8 mouse cellular contexts compared by ENCODE assay signal in the genomic region with DNA sequence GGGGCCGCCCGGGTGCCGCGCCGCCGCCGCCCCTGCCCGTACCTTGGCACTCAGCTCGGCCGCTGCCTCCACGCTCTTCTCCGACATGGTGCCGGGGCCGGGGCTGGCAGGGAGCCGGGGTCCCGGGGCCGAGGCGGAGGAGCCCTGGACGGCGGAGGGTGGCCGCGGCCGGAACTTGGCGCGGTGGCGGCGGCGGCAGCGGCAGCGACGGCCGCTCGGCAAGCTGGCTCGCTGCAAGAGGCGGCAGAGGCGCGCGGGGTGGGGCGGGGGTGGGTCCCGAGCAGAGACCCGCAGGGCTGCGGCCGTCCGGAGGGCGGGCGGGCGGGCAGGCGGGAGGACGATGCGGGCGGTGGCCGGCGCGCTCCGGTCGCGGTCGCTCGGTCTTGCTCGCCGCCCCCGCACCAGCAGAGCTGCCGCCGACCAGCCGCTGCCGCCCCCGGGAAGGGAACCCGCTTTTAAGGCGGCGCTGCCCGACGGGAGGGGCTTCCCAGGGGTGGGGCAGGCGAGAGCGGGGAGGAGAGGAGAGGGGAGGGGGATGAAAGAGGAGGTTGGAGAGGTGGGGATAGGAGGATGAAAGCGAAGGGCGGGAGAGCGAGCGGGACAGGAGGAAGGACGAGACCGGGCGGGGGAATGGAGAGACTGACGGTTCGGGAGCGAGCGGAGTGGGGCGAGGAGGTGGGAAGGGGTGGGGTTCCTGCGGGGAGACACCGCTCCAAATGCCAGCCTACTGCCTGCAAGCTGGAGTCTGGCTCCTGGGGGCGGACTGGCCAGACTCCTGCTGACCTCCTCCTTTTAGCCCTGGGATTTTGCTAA. TPM values are rescaled to one million over a fixed set of nuclear protein-coding genes. Genes with fewer than 3 reads are reported as not detected.
DNase-seq lines count a peak whose midpoint lies in the region; ATAC-seq and TF ChIP-seq lines count a peak whose summit lies in the region.

No protein-coding gene starts in this region.

- no peak for TF ChIP-seq EP300 in CH12.LX (IDR thresholded peaks at IDR 0.05; ENCODE audit: low read length)

- TF ChIP-seq POLR2A in CH12.LX (IDR thresholded peaks at IDR 0.05; ENCODE audit: low read depth, low read length), result peak; percentile 42; the same call in 1 of the 2 replicates

- no peaks in the 10 kb centered on the region for H3K9me3 ChIP-seq in CH12.LX (replicated peaks; ENCODE audit: low read length)
- H3K9me3 ChIP-seq in forebrain, embryonic 12.5 days, result no peaks in the 10 kb centered on the region
- H3K9me3 ChIP-seq in heart, embryonic 16.5 days (replicated peaks; ENCODE audit: control insufficient read depth, low read length), result no peaks in the 10 kb centered on the region
- H3K9me3 ChIP-seq in liver, embryonic 16.5 days (replicated peaks; ENCODE audit: control insufficient read depth, low read length), result no peaks in the 10 kb centered on the region
- H3K9me3 ChIP-seq in neural tube, embryonic 15.5 days (replicated peaks), result no peaks in the 10 kb centered on the region

- no peak for TF ChIP-seq RAD21 in CH12.LX (IDR thresholded peaks at IDR 0.05; ENCODE audit: low read depth, low read length)

- dilution Hi-C loops in CH12.LX (cut with MboI; ENCODE audit: extremely low pct_ligation_motif_present, extremely low pct_unique_long_range_greater_than_20kb, low sequenced_read_pairs), result no loop called here

- in situ Hi-C loops in CH12.LX (cut with MboI; ENCODE audit: low pct_ligation_motif_present, low pct_unique_long_range_greater_than_20kb, low sequenced_read_pairs), result no loop called here

- H3K4me3 ChIP-seq in CH12.LX (replicated peaks in 1 of 3; ENCODE audit: low read depth in 2 of 3, low read length in 2 of 3, poor library complexity in 1 of 3), result peak overlapping the region; percentile 35 to 82 (median 66)
- peak overlapping the region; percentile 99 for H3K4me3 ChIP-seq in forebrain, embryonic 12.5 days (replicated peaks)
- H3K4me3 ChIP-seq in heart, embryonic 16.5 days (ENCODE audit: low read length), result peak overlapping the region; percentile 92
- H3K4me3 ChIP-seq in liver, embryonic 16.5 days (ENCODE audit: low read depth, low read length), result peak overlapping the region; percentile 69
- H3K4me3 ChIP-seq in neural tube, embryonic 15.5 days (replicated peaks), result peak overlapping the region; percentile 95

- peak overlapping the region; percentile 93 for H3K4me2 ChIP-seq in CH12.LX (ENCODE audit: insufficient read depth, low read depth, poor library complexity, severe bottlenecking)
- H3K4me2 ChIP-seq in forebrain, embryonic 12.5 days, result peak overlapping the region; percentile 100
- peak overlapping the region; percentile 66 for H3K4me2 ChIP-seq in heart, embryonic 16.5 days (ENCODE audit: low read depth, low read length)
- H3K4me2 ChIP-seq in liver, embryonic 16.5 days (ENCODE audit: low read depth, low read length), result peak overlapping the region; percentile 82
- peak overlapping the region; percentile 99 for H3K4me2 ChIP-seq in neural tube, embryonic 15.5 days

- no peaks in the 10 kb centered on the region for H3K79me2 ChIP-seq in CH12.LX (replicated peaks; ENCODE audit: control insufficient read depth, extremely low read depth, insufficient read depth, poor library complexity, severe bottlenecking)

- peaks cover 7 to 59% of the 10 kb centered on the region in 2 experiments for H3K4me1 ChIP-seq in CH12.LX (ENCODE audit: control insufficient read depth in 1 of 2, insufficient read depth in 2 of 2)
- H3K4me1 ChIP-seq in forebrain, embryonic 12.5 days, result peaks cover 68% of the 10 kb centered on the region
- H3K4me1 ChIP-seq in heart, embryonic 16.5 days (ENCODE audit: control insufficient read depth, insufficient read depth, low read length), result peaks cover 51% of the 10 kb centered on the region
- peaks cover 12% of the 10 kb centered on the region for H3K4me1 ChIP-seq in liver, embryonic 16.5 days (ENCODE audit: control insufficient read depth, low read depth, low read length)
- peaks cover 63% of the 10 kb centered on the region for H3K4me1 ChIP-seq in neural tube, embryonic 15.5 days

- H3K27ac ChIP-seq in CH12.LX (ENCODE audit: insufficient read depth, low read depth), result no peak overlapping the region
- H3K27ac ChIP-seq in forebrain, embryonic 12.5 days, result peak overlapping the region; percentile 100
- H3K27ac ChIP-seq in heart, embryonic 16.5 days (ENCODE audit: low read length), result peak overlapping the region; percentile 100
- peak overlapping the region; percentile 89 for H3K27ac ChIP-seq in liver, embryonic 16.5 days (ENCODE audit: low read length)
- H3K27ac ChIP-seq in neural tube, embryonic 15.5 days (replicated peaks), result peak overlapping the region; percentile 100

- ATAC-seq in forebrain, embryonic 12.5 days (ENCODE audit: low FRiP score), result peak; percentile 76
- peak; percentile 65 for ATAC-seq in heart, embryonic 16.5 days (replicated peaks; ENCODE audit: extremely low read depth, insufficient read depth, low FRiP score)
- peak; percentile 66 for ATAC-seq in liver, embryonic 16.5 days (ENCODE audit: low read depth)
- ATAC-seq in neural tube, embryonic 15.5 days (ENCODE audit: low FRiP score), result peak; percentile 84

- H3K27me3 ChIP-seq in CH12.LX (replicated peaks), result peaks cover 10% of the 10 kb centered on the region
- no peaks in the 10 kb centered on the region for H3K27me3 ChIP-seq in forebrain, embryonic 12.5 days
- no peaks in the 10 kb centered on the region for H3K27me3 ChIP-seq in heart, embryonic 16.5 days (ENCODE audit: control insufficient read depth, insufficient read depth, low read length)
- peaks cover 67% of the 10 kb centered on the region for H3K27me3 ChIP-seq in liver, embryonic 16.5 days (ENCODE audit: control insufficient read depth, insufficient read depth, low read depth, low read length)
- H3K27me3 ChIP-seq in neural tube, embryonic 15.5 days (replicated peaks), result no peaks in the 10 kb centered on the region

- under 1% methylated on average over 57 of the region's 89 CpGs for WGBS in forebrain, embryonic 12.5 days
- 1% methylated on average over 63 of the region's 89 CpGs for WGBS in heart, embryonic 16.5 days
- WGBS in liver, embryonic 16.5 days (ENCODE audit: insufficient replicate concordance), result under 1% methylated on average over 58 of the region's 89 CpGs
- under 1% methylated on average over 56 of the region's 89 CpGs for WGBS in neural tube, embryonic 15.5 days

- DNase-seq in CH12.LX (ENCODE audit: extremely low read depth), result peak; percentile 33
- DNase-seq in brain, embryonic 18.5 days (ENCODE audit: low read depth, low spot score), result peak; percentile 96
- DNase-seq in kidney, postnatal 36 days, result peak; percentile 93 to 96
- peak; percentile 74 to 78 for DNase-seq in thymus, adult 18-20 months

- H3K9ac ChIP-seq in CH12.LX (ENCODE audit: insufficient read depth, low read depth), result peak overlapping the region; percentile 86
- H3K9ac ChIP-seq in forebrain, embryonic 12.5 days, result peak overlapping the region; percentile 100
- peak overlapping the region; percentile 100 for H3K9ac ChIP-seq in heart, embryonic 16.5 days (ENCODE audit: low read length)
- H3K9ac ChIP-seq in liver, embryonic 16.5 days (ENCODE audit: low read depth, low read length), result peak overlapping the region; percentile 68
- H3K9ac ChIP-seq in neural tube, embryonic 15.5 days (replicated peaks), result peak overlapping the region; percentile 100

- H3K36me3 ChIP-seq in CH12.LX (replicated peaks in 1 of 2; ENCODE audit: control insufficient read depth in 1 of 2, insufficient read depth in 1 of 2, low read length in 1 of 2), result peaks cover 0 to 11% of the 10 kb centered on the region in 2 experiments
- peaks cover 24% of the 10 kb centered on the region for H3K36me3 ChIP-seq in forebrain, embryonic 12.5 days (replicated peaks)
- peaks cover 21% of the 10 kb centered on the region for H3K36me3 ChIP-seq in heart, embryonic 16.5 days (ENCODE audit: control insufficient read depth, insufficient read depth)
- no peaks in the 10 kb centered on the region for H3K36me3 ChIP-seq in liver, embryonic 16.5 days (ENCODE audit: control insufficient read depth, insufficient read depth)
- H3K36me3 ChIP-seq in neural tube, embryonic 15.5 days, result peaks cover 22% of the 10 kb centered on the region

- no peak for TF ChIP-seq CTCF in CH12.LX (conservative IDR thresholded peaks at IDR 0.05 in 1 of 2, IDR thresholded peaks at IDR 0.05 in 1 of 2; ENCODE audit: low read depth in 2 of 2, low read length in 2 of 2)

RNA-seq across cellular contexts. Expression of a gene that starts 2.2 kb away (rescaled TPM):
- total RNA-seq in CH12.LX (2012; rRNA removed) (11.0 and 12.8 TPM in 2 replicates), CH12.LX (2014; rRNA removed) (7.0 and 8.1 TPM in 2 replicates)
- polyA plus RNA-seq in CH12.LX (2012; ENCODE audit: insufficient read length, low read depth), result 96.6 and 99.6 TPM in 2 replicates
- 516 and 526 TPM in 2 replicates for polyA plus RNA-seq in forebrain, embryonic 12.5 days (2016; fragmentation: Nextera tagmentation; extraction: Ambion mirVana)
- 203 and 265 TPM in 2 replicates for polyA plus RNA-seq in heart, embryonic 16.5 days (2015; fragmentation: Nextera tagmentation; extraction: Ambion mirVana)
- 42.3 and 49.6 TPM in 2 replicates for polyA plus RNA-seq in liver, embryonic 16.5 days (2015; fragmentation: Nextera tagmentation; extraction: Ambion mirVana)
- polyA plus RNA-seq in neural tube, embryonic 15.5 days (2015; fragmentation: Nextera tagmentation; extraction: Ambion mirVana), result 637 and 745 TPM in 2 replicates

RNA-seq across cellular contexts. Expression of a gene that starts 6.2 kb away (rescaled TPM):
- total RNA-seq in CH12.LX (2012; rRNA removed) (1.2 and 1.9 TPM in 2 replicates), CH12.LX (2014; rRNA removed) (0.32 and 0.52 TPM in 2 replicates)
- polyA plus RNA-seq in CH12.LX (2012; ENCODE audit: insufficient read length, low read depth), result 1.5 and 2.0 TPM in 2 replicates
- 2.0 and 3.0 TPM in 2 replicates for polyA plus RNA-seq in forebrain, embryonic 12.5 days (2016; fragmentation: Nextera tagmentation; extraction: Ambion mirVana)
- polyA plus RNA-seq in heart, embryonic 16.5 days (2015; fragmentation: Nextera tagmentation; extraction: Ambion mirVana), result 1.1 and 1.7 TPM in 2 replicates
- 0.12 and 0.15 TPM in 2 replicates for polyA plus RNA-seq in liver, embryonic 16.5 days (2015; fragmentation: Nextera tagmentation; extraction: Ambion mirVana)
- 3.2 and 3.5 TPM in 2 replicates for polyA plus RNA-seq in neural tube, embryonic 15.5 days (2015; fragmentation: Nextera tagmentation; extraction: Ambion mirVana)

RNA-seq across cellular contexts. Expression of a gene that starts 13.5 kb away (rescaled TPM):
- 116 and 129 TPM in 2 replicates for total RNA-seq in CH12.LX (2012; rRNA removed)
- 109 and 124 TPM in 2 replicates for total RNA-seq in CH12.LX (2014; rRNA removed)
- polyA plus RNA-seq in CH12.LX (2012; ENCODE audit: insufficient read length, low read depth), result 203 and 210 TPM in 2 replicates
- 445 and 449 TPM in 2 replicates for polyA plus RNA-seq in forebrain, embryonic 12.5 days (2016; fragmentation: Nextera tagmentation; extraction: Ambion mirVana)
- polyA plus RNA-seq in heart, embryonic 16.5 days (2015; fragmentation: Nextera tagmentation; extraction: Ambion mirVana), result 387 and 398 TPM in 2 replicates
- 103 and 110 TPM in 2 replicates for polyA plus RNA-seq in liver, embryonic 16.5 days (2015; fragmentation: Nextera tagmentation; extraction: Ambion mirVana)
- polyA plus RNA-seq in neural tube, embryonic 15.5 days (2015; fragmentation: Nextera tagmentation; extraction: Ambion mirVana), result 543 and 603 TPM in 2 replicates

RNA-seq across cellular contexts. Expression of a gene that starts 29.7 kb away (rescaled TPM):
- total RNA-seq in CH12.LX (2012; rRNA removed) (0.29 and 0.34 TPM in 2 replicates), CH12.LX (2014; rRNA removed) (0.26 and 0.27 TPM in 2 replicates)
- polyA plus RNA-seq in CH12.LX (2012; ENCODE audit: insufficient read length, low read depth), result 1.1 and 1.6 TPM in 2 replicates
- 0.12 and 0.14 TPM in 2 replicates for polyA plus RNA-seq in forebrain, embryonic 12.5 days (2016; fragmentation: Nextera tagmentation; extraction: Ambion mirVana)
- polyA plus RNA-seq in heart, embryonic 16.5 days (2015; fragmentation: Nextera tagmentation; extraction: Ambion mirVana), result 0.25 and 2.1 TPM in 2 replicates
- 0.11 and 0.14 TPM in 2 replicates for polyA plus RNA-seq in liver, embryonic 16.5 days (2015; fragmentation: Nextera tagmentation; extraction: Ambion mirVana)
- 0.17 and 0.61 TPM in 2 replicates for polyA plus RNA-seq in neural tube, embryonic 15.5 days (2015; fragmentation: Nextera tagmentation; extraction: Ambion mirVana)

RNA-seq across cellular contexts. Expression of a gene that starts 47.6 kb away (rescaled TPM):
- 85.6 and 104 TPM in 2 replicates for total RNA-seq in CH12.LX (2012; rRNA removed)
- 62.8 and 73.2 TPM in 2 replicates for total RNA-seq in CH12.LX (2014; rRNA removed)
- polyA plus RNA-seq in CH12.LX (2012; ENCODE audit: insufficient read length, low read depth), result 98.6 and 114 TPM in 2 replicates
- polyA plus RNA-seq in forebrain, embryonic 12.5 days (2016; fragmentation: Nextera tagmentation; extraction: Ambion mirVana), result 104 and 110 TPM in 2 replicates
- polyA plus RNA-seq in heart, embryonic 16.5 days (2015; fragmentation: Nextera tagmentation; extraction: Ambion mirVana), result 141 and 145 TPM in 2 replicates
- 44.4 and 49.6 TPM in 2 replicates for polyA plus RNA-seq in liver, embryonic 16.5 days (2015; fragmentation: Nextera tagmentation; extraction: Ambion mirVana)
- polyA plus RNA-seq in neural tube, embryonic 15.5 days (2015; fragmentation: Nextera tagmentation; extraction: Ambion mirVana), result 95.4 and 112 TPM in 2 replicates

Comparison
In these comparisons a context has a peak if more than half of its experiments do, and no peak if none do; other contexts are left out.
1. DNase-seq: peak in every context shown above with its lines; median percentile 96 in brain, embryonic 18.5 days; 94 in kidney, postnatal 36 days; 76 in thymus, adult 18-20 months; 33 in CH12.LX.